Mouse (Mus musculus): Measurements from ENCODE around the gene Slco3a1. TPM values are rescaled to one million over a fixed set of nuclear protein-coding genes. Genes with fewer than 3 reads are reported as not detected.
A peak's percentile ranks its signal among the peaks of the same experiment; 100 is the strongest.

Slco3a1 gene
- polyA plus RNA-seq, 1 experiment from 2014 or later = 42.8 TPM

DNA sequence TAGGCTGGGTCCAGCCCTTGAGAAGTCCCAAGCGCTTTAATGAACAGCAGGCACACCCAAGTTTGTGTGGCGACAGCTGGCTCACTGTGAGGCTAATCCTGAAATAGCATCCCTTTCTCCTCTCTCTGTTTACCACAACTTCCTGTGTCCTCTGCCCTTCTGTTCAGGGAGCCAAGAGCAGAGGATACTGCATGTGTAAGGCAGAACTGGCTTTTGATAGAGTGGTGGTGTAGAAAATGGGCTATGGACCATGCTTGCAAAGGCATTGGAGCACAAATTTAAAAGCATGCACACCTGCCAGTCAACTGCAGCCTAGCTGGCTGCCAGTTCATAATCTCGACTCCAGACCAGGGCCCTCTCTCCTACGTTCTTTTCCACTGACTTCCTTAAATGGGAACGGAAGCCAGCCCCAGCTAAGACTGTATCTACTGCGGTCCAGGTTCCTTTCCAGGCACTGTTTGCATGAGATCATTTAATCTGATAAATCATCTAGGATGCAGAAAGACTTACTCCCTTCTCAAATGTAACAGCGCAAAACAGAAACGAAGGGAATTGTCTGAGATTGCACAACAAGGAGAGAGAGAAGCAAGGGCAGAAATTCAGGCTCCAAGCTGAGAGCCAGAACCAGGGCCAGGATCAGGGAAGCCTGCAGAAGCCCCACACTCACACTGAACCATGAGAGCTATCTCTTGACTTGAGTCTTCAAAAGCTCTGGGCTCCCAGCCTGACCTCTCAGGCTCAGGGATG is 95.9 kb downstream of the Slco3a1 start:
- peak overlapping the region; percentile 60 for H3K27ac ChIP-seq (ENCODE audit: low read length)
- ATAC-seq (peak; percentile 60), DNase-seq (ENCODE audit: low spot score) (peak; percentile 56)
- H3K9ac ChIP-seq (replicated peaks; ENCODE audit: low read depth) = no peak overlapping the region
- peaks cover 7% of the 10 kb centered on the region; the same call in 1 of the 2 replicates for H3K4me1 ChIP-seq (ENCODE audit: insufficient read depth, low read depth, low read length)
- H3K9me3 ChIP-seq (ENCODE audit: low read length) = no peaks in the 10 kb centered on the region
- 34% methylated on average over 8 of the region's 8 CpGs for WGBS
- no peaks in the 10 kb centered on the region for H3K36me3 ChIP-seq (ENCODE audit: insufficient read depth, low read length)
- H3K27me3 ChIP-seq (replicated peaks; ENCODE audit: insufficient read depth, low read length) = no peaks in the 10 kb centered on the region
- no peak overlapping the region; the same call in 1 of the 2 replicates for H3K4me2 ChIP-seq (replicated peaks; ENCODE audit: low read depth, low read length)
- H3K4me3 ChIP-seq (ENCODE audit: low read depth, low read length) = no peak overlapping the region
- TF ChIP-seq EP300 (IDR thresholded peaks at IDR 0.05) = no peak
- TF ChIP-seq CTCF (IDR thresholded peaks at IDR 0.05) = no peak

DNA sequence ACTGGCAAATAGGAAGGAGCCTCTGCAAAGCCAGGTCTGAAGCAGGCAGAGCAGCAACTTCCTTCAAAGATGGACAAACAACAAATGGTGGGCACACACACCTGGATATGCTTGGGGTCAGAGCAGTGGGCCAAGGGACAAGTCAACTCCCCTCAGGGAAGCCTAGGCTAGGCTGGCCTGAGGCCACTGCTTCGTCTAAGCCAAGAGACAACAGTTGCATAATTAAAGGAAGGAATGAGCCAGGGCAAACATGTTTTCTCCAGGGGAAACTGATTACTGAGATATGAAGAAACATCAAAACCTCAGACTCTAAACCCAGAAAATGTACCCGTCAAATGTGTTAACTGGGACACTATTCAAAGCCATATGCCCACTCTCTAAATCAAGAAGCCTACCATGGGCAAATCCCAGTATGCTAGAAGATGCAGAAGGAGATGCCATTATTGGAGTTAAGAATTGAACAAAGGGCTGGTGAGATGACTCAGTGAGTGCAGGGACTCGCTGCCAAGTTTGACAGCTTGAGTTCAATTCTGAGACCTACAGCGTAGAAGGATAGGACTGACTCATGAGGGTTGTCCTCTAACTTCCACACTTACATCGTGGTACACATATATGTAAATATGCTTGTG is 97.1 kb downstream of the Slco3a1 start:
- Histone ChIP-seq H3K27ac (ENCODE audit: low read length) (no peak overlapping the region), H3K4me2 (replicated peaks; ENCODE audit: low read depth, low read length) (no peak overlapping the region), H3K4me3 (ENCODE audit: low read depth, low read length) (no peak overlapping the region), H3K27me3 (replicated peaks; ENCODE audit: insufficient read depth, low read length) (no peaks in the 10 kb centered on the region), H3K9me3 (ENCODE audit: low read length) (no peaks in the 10 kb centered on the region), H3K36me3 (ENCODE audit: insufficient read depth, low read length) (no peaks in the 10 kb centered on the region), H3K9ac (replicated peaks; ENCODE audit: low read depth) (no peak overlapping the region), H3K4me1 (ENCODE audit: insufficient read depth, low read depth, low read length) (peaks cover 7% of the 10 kb centered on the region; the same call in 1 of the 2 replicates)
- peak; percentile 40 for DNase-seq (ENCODE audit: low spot score)
- TF ChIP-seq CTCF (IDR thresholded peaks at IDR 0.05) (no peak), EP300 (IDR thresholded peaks at IDR 0.05) (no peak)
- peak; percentile 43; the same call in 1 of the 2 replicates for ATAC-seq
- 65% methylated on average over 5 of the region's 5 CpGs for WGBS

DNA sequence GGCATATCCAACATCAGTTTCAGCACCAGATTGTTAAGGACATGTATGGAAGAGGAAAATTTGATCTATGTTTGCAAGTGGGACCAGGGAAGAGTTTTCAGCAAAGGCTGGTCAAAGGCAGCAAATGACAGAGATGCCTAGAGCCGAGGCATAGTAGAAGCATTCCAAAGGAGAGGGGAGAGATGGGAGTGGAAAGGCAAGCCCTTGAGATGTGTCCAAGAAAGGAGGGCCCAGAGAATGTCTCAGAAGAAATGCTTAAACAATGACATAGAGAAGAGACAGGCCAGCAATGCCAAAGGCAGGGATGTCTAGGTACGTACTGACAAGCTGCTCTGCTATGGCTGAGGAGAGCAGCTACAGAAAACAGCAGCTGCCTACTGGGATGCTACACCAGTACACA is 97.8 kb downstream of the Slco3a1 start:
- no peaks in the 10 kb centered on the region for H3K36me3 ChIP-seq (ENCODE audit: insufficient read depth, low read length)
- TF ChIP-seq EP300 (IDR thresholded peaks at IDR 0.05) (no peak), CTCF (IDR thresholded peaks at IDR 0.05) (no peak)
- no peak overlapping the region for H3K4me2 ChIP-seq (replicated peaks; ENCODE audit: low read depth, low read length)
- no peak for ATAC-seq
- no peaks in the 10 kb centered on the region for H3K27me3 ChIP-seq (replicated peaks; ENCODE audit: insufficient read depth, low read length)
- H3K27ac ChIP-seq (ENCODE audit: low read length) = no peak overlapping the region
- WGBS = 49% methylated on average over 2 of the region's 2 CpGs
- no peak for DNase-seq (ENCODE audit: low spot score)
- no peak overlapping the region for H3K4me3 ChIP-seq (ENCODE audit: low read depth, low read length)
- H3K9ac ChIP-seq (replicated peaks; ENCODE audit: low read depth) = no peak overlapping the region
- H3K9me3 ChIP-seq (ENCODE audit: low read length) = no peaks in the 10 kb centered on the region
- H3K4me1 ChIP-seq (ENCODE audit: insufficient read depth, low read depth, low read length) = peaks cover 7% of the 10 kb centered on the region; the same call in 1 of the 2 replicates

DNA sequence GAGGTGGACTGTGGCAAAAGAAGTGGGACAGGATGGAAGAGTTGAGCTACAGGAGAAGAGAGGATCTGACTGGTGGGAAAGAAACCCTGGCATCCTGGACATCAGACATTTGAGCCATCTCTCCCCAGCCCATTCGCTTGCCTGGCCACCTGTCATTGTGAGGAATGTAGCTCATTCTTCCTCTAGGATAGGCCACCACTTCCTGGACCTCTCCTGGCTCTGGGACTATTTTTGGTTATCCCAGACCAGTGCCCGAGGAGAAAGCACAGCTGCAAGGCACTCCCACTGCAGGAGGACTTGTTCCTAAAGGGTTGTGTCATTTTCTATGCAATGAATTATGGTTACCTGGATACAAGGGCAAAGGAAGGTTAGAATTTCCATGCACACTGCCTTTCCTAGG is 103.5 kb downstream of the Slco3a1 start:
- TF ChIP-seq CTCF (IDR thresholded peaks at IDR 0.05) = no peak
- TF ChIP-seq EP300 (IDR thresholded peaks at IDR 0.05) = no peak
- ATAC-seq = no peak
- 37% methylated on average over 2 of the region's 2 CpGs for WGBS

DNA sequence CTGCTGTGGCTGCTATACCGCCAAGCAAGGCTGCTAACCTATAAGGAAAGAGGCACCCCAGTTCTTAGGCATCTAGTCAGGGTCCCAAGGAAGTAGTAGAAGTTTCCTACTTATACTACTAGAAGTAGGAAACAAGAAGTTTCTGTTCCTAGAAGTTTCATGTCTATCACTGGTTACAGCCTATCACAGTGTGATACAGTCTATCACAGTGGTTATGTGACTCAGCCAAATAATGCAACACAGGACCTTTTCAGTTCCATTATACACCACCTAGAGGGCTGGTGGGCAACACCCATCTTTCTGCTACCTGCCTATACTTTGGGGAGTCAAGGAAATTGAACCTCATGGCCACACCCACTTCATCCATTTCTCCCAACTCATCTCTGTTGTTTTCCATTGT is 104.8 kb downstream of the Slco3a1 start:
- no peak overlapping the region for H3K4me3 ChIP-seq (ENCODE audit: low read depth, low read length)

More for the DNA sequence above, 103.5 kb downstream of the Slco3a1 start:
- Histone ChIP-seq H3K9me3 (ENCODE audit: low read length) (no peaks in the 10 kb centered on the region), H3K36me3 (ENCODE audit: insufficient read depth, low read length) (no peaks in the 10 kb centered on the region), H3K4me1 (ENCODE audit: insufficient read depth, low read depth, low read length) (no peaks in the 10 kb centered on the region), H3K9ac (replicated peaks; ENCODE audit: low read depth) (no peak overlapping the region), H3K4me3 (ENCODE audit: low read depth, low read length) (no peak overlapping the region), H3K27me3 (replicated peaks; ENCODE audit: insufficient read depth, low read length) (no peaks in the 10 kb centered on the region), H3K27ac (ENCODE audit: low read length) (no peak overlapping the region), H3K4me2 (replicated peaks; ENCODE audit: low read depth, low read length) (no peak overlapping the region)
- DNase-seq (ENCODE audit: low spot score) = no peak

DNA sequence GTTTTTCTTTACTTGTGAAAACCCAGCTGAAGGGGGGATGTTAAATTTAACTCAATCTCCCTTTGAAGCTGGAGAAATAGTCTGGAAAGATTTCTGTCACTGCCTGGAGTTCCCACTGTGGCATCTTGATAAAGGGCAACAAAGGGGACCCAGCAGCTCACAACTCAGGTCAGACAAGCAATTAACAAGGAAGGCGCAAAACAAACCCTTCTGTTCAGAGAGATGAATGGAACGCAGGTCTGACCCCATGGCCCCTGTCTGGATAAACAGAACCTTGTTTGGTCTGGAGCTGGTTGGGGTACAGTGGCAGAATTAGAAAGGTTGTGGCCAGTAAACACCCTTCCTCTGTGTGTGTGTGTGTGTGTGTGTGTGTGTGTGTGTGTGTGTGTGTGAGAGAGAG is 106.8 kb downstream of the Slco3a1 start:
- DNase-seq (ENCODE audit: low spot score) (no peak), ATAC-seq (no peak)
- no peaks in the 10 kb centered on the region for H3K36me3 ChIP-seq (ENCODE audit: insufficient read depth, low read length)
- H3K4me3 ChIP-seq (ENCODE audit: low read depth, low read length) = no peak overlapping the region
- no peak overlapping the region for H3K27ac ChIP-seq (ENCODE audit: low read length)
- no peaks in the 10 kb centered on the region for H3K4me1 ChIP-seq (ENCODE audit: insufficient read depth, low read depth, low read length)
- no peak for TF ChIP-seq CTCF (IDR thresholded peaks at IDR 0.05)
- no peak for TF ChIP-seq EP300 (IDR thresholded peaks at IDR 0.05)
- no peak overlapping the region for H3K9ac ChIP-seq (replicated peaks; ENCODE audit: low read depth)
- H3K9me3 ChIP-seq (ENCODE audit: low read length) = no peaks in the 10 kb centered on the region
- WGBS = 32% methylated on average over 2 of the region's 2 CpGs
- no peak overlapping the region for H3K4me2 ChIP-seq (replicated peaks; ENCODE audit: low read depth, low read length)
- H3K27me3 ChIP-seq (replicated peaks; ENCODE audit: insufficient read depth, low read length) = no peaks in the 10 kb centered on the region

More for the DNA sequence above, 104.8 kb downstream of the Slco3a1 start:
- Histone ChIP-seq H3K27me3 (replicated peaks; ENCODE audit: insufficient read depth, low read length) (no peaks in the 10 kb centered on the region), H3K4me2 (replicated peaks; ENCODE audit: low read depth, low read length) (no peak overlapping the region), H3K36me3 (ENCODE audit: insufficient read depth, low read length) (no peaks in the 10 kb centered on the region), H3K27ac (ENCODE audit: low read length) (no peak overlapping the region), H3K4me1 (ENCODE audit: insufficient read depth, low read depth, low read length) (no peaks in the 10 kb centered on the region), H3K9ac (replicated peaks; ENCODE audit: low read depth) (no peak overlapping the region), H3K9me3 (ENCODE audit: low read length) (no peaks in the 10 kb centered on the region)
- DNase-seq (ENCODE audit: low spot score) = no peak
- WGBS = 94% methylated on average over 1 of the region's 1 CpGs
- ATAC-seq = no peak
- TF ChIP-seq EP300 (IDR thresholded peaks at IDR 0.05) = no peak
- no peak for TF ChIP-seq CTCF (IDR thresholded peaks at IDR 0.05)

Measured in lung, postnatal 0 days (tissue).